Mouse (Mus musculus) layer of hippocampus, postnatal 14 days (tissue): ENCODE measurements at regions not wholly inside any gene's neighbourhood (a gene's known extent, or its start where the extent isn't known, plus 50 kb on each side); places are given as distances from the start of the nearest gene placed in this dataset.
A peak's percentile ranks its signal among the peaks of the same experiment; 100 is the strongest.

Experiments
- DNase-seq, 2 experiments: peaks; one replicate each; pipeline ENCODE4 v3.0.0; 2021 to 2022; ENCODE audit warnings: low spot score in 2 of 2, mixed read lengths in 1 of 2

- DNase-seq: peak in 1 of 2 experiments; percentile 4
Observed at GRCm38 (mm10) chr1:67359824-67360223, 237.0 kb downstream of the Cps1 start.

- no peak for DNase-seq
Observed at GRCm38 (mm10) chr1:67366038-67366437, 243.2 kb downstream of the Cps1 start.

- no peak for DNase-seq
Observed at GRCm38 (mm10) chr1:67366485-67366884, 243.7 kb downstream of the Cps1 start.

GRCm38 (mm10) chr1:67382366-67382765, 259.5 kb downstream of the Cps1 start:
- no peak for DNase-seq

- DNase-seq: no peak
Observed at GRCm38 (mm10) chr1:67385377-67385776, 262.6 kb downstream of the Cps1 start.

- no peak for DNase-seq
Observed at GRCm38 (mm10) chr1:67386877-67387276, 264.1 kb downstream of the Cps1 start.

DNA sequence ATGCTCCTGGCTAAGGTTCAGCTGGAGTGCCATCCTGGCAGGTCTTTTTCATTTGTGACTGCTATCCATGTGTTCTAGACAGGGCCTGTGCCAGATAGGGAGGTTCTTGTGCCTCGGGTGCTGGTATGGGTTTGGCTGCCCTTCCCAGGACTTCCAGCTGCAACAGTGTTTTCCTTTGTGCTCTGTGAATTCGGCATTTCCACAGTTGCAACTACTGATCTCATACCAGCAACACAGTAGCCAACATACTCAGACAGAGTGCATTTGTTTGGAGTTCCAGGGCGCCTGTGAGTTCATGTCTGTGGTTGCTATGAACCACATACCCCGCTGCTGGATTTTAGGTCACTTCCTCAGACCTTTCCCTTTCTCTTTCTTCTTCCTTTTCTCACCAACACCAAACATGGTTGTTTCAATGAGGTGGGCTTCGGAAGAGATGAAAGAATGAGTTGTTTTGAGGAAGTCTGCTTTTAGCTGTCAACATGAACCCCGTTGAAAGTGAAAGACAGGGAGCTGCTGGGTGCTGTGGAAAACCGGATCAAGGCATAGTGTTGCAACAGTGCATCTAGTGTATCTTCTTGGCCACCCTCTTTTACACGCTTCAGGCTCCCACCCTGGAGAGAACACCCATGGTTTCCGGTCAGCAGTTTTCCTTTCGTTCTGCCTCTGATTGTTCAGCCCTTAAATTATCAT, 275.1 kb downstream of the Cps1 start:
- DNase-seq: peak; percentile 16 to 38

DNA sequence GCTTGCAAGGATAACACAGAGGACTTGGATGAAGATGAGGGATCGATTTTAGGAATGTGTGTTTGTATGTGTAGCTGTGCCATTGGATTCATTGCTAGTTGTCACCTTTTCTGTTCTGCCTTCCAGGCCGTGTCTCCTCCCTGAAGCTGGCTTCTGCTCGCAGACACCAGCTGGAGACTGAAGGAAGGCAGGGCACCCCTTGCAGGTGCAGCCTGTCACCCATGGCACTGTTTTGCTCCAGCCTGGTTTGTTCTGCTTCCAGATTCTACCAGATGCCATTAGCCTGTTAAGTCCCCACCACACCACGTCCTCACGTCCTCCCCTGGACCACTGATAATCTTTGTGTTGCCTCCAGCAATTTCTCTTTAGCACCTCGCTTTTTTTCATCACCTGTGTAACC, 286.7 kb downstream of the Cps1 start:
- DNase-seq: no peak

DNA sequence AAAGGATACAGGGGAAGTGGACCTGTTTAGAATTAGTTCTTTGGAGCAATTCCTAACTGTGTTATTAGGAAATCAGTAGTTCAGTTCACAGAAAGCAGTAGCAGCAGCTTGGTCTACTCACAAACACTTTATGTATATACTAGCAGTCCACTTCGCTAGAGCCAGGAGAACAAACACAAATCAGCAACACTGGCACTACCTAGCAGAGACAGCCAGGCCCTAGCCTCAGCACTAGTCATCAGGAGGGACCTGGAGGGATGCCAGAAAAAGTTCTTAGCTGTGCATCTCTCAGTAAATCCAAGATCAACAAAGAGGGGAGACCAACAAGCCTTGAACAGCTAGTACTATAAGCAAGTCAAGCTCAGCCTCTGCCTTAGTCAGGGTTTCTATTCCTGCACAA, 294.4 kb downstream of the Cps1 start:
- DNase-seq: no peak

- no peak for DNase-seq
Observed at GRCm38 (mm10) chr1:67428398-67428797, 305.6 kb downstream of the Cps1 start.

DNA sequence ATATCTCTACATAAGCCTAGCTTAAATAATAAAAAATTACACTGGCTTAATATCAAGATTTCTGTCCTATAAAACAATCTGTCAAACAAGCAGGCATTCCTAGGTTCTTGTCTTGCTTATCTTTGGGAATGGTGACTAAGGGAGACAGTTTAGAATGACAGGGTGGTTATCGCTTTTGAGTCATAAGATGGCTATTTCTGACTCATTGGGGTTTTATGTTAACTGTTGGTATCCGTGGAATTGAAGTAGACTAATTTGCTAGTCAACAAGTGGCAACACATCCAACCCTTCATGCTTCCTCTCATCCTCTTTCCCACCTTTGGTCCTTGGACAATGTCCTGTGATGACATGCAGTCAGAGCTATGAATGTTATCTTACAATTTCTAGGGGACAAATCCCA, 328.0 kb downstream of the Cps1 start:
- no peak for DNase-seq

- no peak for DNase-seq
Observed at GRCm38 (mm10) chr1:67464203-67464602, 341.4 kb downstream of the Cps1 start.

GRCm38 (mm10) chr1:67465527-67465926, 342.7 kb downstream of the Cps1 start:
- no peak for DNase-seq

DNA sequence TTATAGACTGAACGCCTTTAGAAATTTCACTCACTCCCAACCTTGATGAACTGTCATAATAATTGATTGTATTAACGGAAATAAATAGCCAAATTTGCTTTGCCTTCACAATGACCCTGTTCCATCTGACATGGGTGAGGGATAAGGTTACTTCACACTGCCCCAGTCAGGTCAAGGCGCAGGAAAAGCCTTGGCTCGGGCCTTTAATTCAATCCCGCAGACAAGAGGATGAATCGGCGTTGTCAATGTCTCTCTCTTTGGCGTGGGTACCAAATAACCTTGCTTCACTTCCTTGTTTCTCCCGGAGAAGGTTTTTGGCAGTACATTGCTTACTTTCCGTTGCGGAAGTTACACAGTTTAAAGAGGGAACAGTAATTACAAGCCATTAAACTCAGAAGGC, 354.2 kb downstream of the Cps1 start:
- peak in 1 of 2 experiments; percentile 1 for DNase-seq

DNA sequence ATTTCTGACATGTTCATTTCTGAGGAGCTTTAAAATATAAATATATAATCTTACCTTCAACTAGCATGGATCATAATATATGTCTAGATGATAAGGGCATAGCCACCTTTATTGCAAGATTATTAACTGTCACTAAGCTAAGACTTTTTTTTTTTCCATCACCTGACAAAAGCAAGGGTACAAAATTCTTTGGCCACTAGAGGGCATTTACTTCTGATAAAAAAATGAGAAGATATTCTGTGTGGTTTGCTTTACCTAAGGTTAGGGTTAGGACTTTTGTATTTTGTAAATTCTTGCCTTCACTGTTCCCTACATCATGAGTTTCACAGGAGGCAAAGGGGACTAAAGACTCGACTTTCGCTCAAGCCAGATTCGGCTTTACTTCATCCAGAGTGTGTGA, 355.1 kb downstream of the Cps1 start:
- peak in 1 of 2 experiments; percentile 34 for DNase-seq

DNA sequence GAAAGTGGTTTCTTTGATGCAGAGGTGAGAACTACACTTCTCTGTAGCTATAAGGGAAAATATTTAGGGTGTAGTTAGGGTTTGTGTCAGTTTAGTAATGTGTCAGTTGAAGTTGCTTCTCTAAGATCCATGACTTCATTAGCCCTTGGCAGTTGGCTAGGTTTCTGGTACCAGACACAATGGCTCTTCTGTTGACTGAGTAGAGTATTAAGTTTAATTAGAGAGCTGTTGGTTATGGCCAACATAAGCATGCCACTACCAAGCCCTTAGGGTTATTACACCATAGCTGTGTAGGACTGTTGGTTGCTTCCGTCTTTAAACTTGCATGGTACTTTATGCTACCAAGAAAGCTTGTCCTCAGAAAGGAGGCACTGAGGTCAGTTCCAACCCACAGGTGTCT, 359.1 kb downstream of the Cps1 start:
- DNase-seq: no peak

DNA sequence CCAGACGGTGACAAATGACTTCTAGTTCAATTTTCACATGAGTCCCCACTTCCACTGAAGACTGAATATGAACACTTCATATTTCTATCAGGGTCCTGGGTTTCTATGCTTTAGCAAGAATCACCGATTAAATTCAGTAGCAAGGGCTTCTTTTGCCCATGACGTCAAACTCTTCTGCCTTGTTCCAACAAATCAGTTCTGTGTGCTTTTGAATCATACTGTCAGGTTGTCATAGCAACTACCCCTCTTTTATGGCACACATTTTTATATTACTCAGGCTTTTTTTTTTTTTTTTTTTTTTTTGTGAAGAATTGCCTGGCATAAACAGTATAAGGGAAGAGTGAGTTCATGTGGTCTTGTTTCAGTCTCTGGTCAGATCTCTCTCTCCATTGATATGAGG, 381.3 kb downstream of the Cps1 start:
- DNase-seq: peak in 1 of 2 experiments; percentile 10

GRCm38 (mm10) chr1:67505746-67506145, 382.9 kb downstream of the Cps1 start:
- peak; percentile 10 to 67 for DNase-seq

DNA sequence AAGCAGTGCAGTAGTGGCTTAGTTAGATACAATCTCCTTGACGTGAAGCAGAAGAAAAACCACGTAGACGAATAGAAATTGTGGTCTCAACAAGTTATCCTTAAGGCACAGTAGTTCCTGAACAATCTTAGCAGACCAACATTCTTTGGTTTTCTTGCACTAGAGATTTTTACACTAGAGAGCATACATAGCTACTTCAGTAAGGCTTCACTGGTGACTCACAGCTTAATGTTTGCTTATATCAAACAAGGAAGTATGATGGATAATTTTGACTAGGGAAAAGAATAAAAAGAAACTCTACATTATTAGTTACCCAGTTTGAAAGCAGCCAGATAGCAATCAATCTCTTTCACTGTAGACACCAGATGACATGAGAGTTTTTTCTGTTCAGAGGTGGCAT, 395.5 kb downstream of the Cps1 start:
- no peak for DNase-seq

- DNase-seq: no peak
Observed at GRCm38 (mm10) chr1:67558728-67559127, 435.9 kb downstream of the Cps1 start.

- DNase-seq: peak in 1 of 2 experiments; percentile 10
Observed at GRCm38 (mm10) chr1:67559179-67559578, 436.4 kb downstream of the Cps1 start.

GRCm38 (mm10) chr1:67571616-67572015, 448.8 kb downstream of the Cps1 start:
- no peak for DNase-seq

GRCm38 (mm10) chr1:67579732-67580131, 456.9 kb downstream of the Cps1 start:
- no peak for DNase-seq
